Mouse (Mus musculus) right cerebral cortex, adult 2 months (tissue): ENCODE results near the gene Arhgef7.
A peak's percentile ranks its signal among the peaks of the same experiment; 100 is the strongest.

Source experiments
- DNase-seq, 2 experiments: peaks; one replicate each; pipeline ENCODE4 v3.0.0; 2021 to 2022; ENCODE audit warnings: low spot score in 2 of 2

Arhgef7 gene

DNA sequence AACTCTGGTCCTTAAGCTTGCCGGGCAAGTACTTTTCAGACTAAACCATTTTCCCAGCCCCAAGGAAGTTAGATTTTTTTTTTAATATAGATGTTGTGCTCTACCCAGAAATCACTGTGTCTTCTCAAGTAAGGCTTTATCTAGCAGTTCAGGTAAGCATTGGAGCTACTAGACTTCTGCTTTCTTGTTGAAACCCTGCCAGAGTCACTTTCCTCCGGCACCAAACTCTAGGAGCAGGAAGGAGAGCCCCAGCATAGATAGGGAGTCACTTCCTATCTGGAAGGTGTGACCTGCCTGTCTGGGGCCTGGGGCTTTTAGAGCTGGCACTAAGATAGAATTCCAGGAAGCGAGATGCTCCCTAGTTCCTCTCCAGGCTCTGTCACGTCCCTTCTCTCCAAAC lies 10.3 kb upstream of the Arhgef7 start:
- no peak for DNase-seq

DNA sequence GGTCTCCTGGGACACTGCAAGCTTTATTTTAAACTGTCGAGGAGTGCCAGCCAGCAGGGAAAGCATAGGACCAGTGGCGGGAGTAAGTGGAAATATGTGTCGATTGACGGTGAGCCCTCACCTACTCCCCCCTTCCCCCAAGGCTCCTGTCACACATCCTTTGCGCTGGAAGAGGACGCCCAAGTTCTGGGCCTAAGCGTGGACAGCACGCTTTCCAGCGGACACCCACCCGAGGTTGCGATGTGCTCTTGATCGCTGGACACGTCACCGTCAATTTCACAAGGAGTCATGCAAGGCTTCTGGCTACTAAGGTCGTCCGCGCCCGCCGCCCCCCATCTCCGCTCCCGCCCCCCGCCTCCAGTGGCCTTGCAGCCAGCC lies 259 bp upstream of the Arhgef7 start:
- no peak for DNase-seq

DNA sequence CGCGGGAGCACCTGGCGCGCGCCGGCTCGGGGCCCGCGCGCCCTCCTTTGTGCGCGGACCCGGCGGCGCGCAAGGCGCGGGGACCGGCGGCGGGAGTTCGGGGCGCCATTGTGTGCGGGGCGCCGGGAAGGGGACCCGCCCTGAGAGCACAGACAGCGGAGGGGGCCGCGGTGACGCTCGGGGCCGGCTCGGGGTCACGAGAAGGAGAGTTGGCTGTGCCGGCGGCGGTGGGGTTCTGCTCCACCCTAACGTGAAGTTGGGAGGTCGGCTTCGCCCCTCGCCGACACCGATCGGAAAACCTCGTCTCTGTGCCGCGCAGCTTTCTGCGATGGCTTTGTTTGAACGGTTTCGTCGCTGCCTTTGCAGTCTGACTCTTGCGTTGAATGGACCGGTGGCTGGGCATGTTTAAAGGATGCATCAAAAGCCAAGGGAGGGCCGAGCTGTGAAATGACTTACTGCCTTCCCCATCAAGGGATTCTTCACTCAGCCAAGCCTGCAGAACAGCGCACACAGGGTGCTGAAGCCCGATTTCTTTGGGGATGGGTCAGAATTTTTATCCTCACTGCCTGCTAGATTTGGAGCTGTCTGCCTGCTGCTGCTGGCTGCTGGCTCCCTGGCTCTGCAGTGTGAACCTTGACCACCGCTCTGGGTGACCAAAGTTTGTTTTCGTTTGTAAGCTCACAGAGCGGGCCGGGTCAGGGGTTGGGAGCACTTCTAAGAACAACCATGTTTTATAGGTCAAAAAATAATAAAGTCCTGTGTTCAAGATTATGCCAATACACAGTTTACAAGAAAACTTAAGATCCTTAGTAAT lies 1.2 kb downstream of the Arhgef7 start:
- peak; percentile 44 to 50 for DNase-seq

DNA sequence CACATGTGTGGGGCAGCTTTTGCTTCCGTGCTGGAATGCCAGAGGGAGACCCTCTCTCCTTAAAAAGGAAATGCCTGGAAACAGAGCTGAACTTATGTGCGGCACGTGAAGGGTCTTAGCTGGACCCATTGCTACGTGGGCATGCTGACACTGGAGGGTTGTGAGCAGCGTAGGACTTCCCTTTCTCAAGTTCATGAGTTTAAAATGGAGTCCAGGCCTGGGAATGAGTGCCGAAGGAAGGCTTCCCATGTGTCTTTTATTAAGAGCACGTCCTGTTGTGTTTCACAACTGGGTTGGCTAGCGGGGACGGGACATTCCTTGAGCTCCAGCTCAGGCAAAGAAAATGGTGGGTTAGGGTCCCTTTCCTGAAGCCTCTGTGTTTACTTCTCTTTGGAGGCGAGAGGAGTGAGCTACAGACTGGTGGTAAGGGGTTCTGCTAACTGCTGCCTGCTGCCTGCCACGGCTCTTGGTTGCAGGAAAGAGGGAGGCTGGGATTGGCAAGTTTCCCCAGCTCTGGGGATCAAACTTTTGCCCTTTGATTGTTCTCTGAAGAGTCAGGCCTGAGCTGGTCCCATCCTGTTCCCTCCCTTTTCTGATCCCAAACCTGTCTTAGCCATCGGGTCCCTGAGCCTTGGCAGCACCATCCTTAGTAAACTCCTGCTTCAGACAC lies 2.9 kb downstream of the Arhgef7 start:
- no peak for DNase-seq

DNA sequence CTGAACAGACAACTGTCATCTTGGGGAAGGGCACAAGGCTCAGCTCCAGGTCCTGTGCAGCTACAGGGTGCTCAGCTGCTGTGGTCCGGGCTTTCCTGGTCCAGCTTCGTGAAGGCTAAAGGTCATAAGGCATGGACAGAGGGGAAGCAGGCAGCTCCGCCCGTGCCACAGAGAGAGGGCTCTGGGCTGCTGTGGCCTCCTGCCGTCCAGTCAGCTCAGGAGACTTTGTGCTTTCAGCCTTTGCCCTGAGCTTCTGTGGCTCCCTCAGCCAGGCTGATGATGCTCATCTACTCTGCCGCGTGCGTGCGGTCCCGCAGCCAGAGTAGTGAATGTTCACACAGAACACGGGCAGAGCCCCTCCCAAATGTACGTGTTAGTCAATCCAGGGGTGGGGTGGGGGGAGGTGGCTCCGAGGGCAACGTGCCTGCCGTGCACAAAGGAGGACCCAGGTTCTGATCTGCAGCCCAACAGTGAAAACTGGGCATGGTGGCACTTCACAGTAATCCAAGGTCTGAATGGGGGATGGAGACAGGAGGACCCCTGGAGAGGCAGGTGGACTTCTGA lies 8.2 kb downstream of the Arhgef7 start:
- no peak for DNase-seq

DNA sequence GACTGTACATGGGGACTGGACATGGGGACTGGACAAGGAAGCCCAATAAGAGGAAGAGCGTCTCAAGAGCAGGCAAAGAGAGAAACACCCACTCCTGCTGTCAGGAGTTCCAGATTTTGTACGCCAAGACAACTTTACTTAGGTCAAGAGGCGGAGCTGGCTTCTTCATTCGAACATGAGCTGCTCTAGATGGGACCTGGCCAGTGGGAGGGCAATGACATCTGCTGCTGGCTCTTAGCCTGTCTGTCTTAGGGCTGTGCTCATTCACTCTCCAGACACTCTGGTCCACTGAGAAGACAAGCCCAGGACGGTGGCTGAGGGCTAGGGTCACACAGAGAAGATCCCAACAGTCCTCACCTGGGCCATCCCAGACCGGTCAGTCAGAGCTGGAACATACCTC lies 9.6 kb downstream of the Arhgef7 start:
- DNase-seq: no peak

DNA sequence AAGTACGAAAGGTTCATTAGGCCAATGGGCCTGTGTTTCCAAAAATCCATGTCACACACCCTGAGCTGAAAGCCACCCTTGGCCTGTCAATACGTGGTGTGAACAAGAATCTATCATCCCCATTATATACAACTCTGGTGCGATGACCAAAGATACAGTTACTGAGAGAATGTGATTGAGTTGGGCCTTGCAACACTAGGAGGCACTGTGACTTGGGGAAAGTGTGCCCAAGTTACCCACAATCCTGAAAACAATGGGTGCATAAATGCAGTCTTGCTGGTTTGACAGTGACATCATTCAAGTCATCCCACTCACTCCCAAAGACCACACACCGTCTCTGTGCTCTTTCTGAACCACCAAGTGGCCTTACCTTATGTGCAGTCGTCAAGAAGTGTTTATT lies 11.6 kb downstream of the Arhgef7 start:
- no peak for DNase-seq

DNA sequence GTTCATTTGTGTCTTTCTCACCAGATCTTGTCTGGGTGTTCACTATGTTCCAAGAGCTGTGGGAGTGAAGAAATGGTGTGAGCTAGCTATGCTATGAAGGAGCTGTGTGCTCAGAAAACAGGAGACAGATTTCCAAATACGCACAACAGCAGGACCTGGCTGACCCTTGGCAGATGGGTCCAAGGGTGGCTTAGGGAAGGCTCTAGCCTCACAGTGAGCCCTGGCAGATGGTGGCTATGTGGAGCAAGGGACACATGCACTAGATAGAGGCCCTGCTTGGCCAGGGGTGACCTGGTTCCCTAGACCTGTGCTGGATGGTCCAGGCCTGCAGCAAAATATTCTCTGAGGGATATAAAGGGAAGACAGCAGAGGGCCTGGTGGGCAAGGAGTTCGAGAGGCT lies 13.3 kb downstream of the Arhgef7 start:
- DNase-seq: no peak

DNA sequence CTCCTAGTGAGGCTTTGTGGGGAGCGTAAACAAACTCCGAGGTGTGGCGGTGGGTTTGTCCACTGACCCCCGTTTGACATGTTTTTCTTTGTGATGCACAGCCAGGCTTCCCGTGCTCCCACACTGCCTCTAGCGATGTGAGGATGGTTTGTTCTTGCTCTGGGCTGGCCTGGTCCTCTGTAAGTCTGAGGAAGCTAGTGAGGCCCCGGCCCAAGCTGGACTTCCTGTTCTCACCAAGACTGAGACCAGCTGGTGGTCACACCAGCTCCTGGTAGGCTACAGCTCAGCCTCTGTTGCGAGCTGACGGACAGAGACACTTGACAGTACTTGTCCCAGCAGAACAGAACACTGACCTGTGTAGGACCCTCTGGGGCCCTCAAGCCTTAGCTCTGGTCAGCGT lies 16.1 kb downstream of the Arhgef7 start:
- DNase-seq: no peak

DNA sequence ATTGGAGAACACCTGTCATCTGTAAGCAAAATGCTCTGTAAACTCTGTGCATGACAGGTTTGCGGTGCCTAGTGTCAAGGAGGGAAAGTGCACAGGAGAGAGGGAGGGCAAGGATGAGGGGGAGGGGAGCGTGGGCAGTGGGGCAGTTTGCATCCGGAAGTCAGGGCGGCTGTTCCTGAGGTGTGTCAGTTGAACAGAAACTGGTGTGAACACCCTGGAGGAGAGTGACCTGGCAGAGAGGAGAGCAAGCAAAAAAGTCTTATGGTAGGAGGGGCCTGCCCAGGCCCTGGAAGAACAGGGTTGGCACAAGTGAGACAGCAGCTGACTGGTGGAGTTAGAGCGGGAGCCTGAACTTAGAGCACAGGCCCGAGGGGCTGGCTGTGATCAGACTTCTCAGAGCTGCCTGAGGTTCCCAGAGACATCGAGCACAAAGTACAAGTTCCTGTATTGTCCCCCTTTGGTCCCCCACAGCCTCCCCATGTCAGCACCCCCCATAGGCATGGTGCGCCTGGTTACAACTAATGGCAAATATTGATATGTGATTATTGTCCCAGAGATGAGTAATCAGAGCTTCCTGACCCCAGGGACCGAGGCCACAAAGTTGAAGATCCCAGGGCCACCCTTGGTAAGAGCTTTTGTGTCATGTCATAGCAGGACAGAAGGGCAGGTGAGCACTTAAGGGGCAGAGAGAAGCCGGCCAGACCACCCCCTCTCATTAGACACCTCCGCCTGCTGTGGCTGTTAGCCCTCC lies 19.5 kb downstream of the Arhgef7 start:
- DNase-seq: no peak

DNA sequence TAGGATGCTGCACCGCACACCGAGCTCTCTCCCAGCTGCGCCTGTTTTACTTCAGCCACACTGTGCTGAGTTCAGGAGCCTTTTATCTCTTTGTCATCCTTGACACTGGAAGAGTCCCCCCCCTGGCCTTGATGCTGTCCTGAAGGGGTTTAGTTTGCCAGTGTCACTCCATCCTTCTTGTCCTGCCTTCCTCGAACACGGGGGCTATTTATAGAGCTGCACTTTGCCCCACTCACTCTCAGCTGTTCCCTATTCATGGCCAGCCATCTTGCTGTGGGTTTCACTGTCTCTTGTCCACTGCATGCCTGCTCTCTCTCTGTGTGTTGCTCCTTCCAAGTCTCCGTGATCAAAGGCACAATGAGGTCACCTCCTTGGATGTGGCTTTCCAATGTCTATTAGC lies 22.0 kb downstream of the Arhgef7 start:
- no peak for DNase-seq

DNA sequence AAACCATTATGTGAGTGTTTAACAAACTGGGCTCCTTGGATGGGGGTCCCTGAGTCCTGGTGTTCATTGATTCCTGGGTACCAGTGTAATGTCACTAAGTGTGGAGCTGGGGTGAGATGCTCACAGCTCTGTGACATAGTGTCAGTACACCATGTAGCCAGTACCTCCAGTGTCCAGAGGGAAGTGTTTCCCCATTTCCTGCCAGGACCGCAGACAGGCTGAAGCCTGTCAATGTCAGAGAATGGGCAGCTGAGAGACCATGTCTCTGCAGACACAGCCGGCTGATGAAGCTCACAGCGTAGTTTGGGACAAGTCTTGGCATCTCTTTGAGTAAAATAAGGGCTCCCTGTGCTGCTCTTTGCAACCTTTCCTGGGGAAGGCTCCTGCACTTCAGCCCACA lies 24.8 kb downstream of the Arhgef7 start:
- no peak for DNase-seq

DNA sequence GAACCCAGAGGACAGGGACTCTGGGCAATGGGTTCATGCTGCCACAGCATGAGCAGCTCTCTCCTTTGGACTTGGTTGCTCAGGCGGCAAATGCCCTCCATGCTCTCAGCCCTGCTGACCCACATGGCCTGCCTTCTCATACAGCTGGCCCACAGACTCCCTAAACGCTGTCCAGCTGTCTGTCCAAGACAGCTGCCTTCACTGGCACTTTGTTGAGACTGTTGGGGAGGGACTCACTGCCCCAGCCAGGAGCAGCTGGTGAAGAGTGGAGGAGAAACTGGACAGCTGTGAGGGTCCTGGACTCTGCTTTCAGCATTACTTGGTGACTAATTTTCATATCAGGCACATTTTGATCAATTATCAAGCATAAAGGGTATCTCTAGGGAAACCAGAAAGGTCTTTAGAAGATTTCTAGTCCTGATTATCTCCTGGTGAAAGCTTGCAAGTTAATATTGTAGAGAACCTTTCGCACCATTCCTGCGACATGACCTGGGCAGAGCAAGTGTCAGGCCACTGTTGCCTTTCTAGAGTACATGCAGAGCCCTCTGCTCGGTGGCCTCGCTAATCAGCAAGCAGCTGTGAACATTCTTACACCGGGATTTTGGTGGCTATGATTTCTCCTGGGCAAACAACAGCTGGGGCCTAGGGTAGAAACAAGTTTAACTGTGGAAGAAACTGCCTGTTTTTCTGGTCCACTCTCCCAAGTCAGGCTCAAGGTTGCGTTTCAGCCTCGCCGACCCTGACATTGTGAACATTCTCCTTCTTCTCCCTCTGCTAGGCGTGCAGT lies 25.8 kb downstream of the Arhgef7 start:
- no peak for DNase-seq

DNA sequence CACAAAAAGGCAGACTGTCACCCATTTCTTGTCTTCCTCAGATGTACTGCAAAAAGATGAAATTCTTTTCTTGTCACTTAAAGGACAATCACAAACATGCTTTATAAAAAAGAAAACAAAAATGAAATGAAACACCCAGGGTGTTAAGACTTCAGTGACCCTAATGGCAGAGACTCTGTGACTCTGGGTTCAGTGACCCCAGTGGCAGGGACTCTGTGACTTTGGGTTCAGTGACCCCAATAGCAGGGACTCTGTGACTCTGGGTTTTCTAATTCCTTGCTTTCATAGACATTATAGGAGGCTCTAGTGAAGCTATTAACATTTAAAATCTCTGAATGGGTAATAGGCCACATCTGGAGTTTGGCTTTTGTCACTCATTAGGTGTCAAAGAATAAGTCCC lies 27.2 kb downstream of the Arhgef7 start:
- no peak for DNase-seq

DNA sequence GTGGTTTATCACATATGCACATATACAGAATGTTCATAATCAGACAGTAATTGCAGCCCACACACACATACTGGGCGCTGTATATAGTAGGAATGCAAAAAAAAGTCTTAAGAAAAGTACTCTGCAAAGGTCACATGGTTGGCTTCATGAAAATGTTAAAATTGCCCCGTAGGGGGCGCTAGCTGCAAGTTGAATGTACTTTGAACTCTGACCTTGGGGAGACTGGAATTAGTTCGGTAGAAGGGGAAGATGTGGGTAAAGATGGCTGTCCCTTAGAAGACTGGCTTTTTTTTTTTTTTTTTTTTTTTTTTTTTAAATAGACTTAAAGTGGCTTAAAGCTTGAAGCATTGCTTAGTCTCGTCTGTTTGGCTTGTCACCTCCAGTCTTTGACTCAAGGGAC lies 28.4 kb downstream of the Arhgef7 start:
- DNase-seq: peak; percentile 69 to 70

DNA sequence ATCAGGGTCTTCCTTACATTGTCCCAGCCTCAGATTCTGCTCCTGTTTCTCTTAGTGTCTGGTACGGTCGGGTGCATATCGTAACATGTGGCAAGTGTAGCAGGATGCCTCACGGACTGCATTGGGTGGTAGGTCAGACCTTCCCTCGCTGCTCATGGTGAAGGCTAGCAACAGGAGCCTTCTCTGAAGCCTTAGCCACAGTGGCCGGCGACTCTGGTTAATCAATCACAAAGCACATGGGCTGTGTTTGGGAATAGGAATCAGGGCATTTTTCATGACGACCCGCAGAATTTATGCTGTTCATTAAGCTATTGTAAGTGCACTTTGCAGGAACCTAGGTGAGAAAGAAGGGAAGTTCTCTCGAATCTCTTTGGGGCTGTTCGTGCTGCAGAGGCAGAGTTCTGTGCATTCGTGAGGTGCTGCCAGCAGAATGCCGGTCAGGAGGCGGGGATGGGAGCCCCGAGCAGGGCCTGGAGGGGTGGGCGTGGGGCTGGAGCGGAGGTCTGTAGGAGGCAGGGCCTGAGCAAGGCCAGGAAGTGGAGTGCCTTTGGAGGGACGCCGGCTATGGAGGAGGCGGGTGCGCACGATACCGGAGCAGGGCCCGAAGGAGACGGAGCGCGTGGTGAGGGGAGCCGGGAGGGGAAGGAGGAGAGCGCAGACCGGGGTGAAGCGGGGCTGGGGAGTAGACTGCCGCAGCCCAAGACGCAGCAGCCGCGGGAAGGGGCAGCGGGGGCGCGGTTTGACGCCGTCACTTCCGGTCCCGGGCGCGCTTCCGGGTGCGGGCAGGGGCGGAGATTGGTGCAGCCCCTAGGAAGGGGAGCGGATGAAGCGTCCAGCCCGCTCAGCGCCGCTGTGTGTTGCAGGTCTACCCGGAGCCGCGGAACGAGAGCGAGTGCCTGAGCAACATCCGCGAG lies 30.3 kb downstream of the Arhgef7 start:
- DNase-seq: peak; percentile 88 to 89

DNA sequence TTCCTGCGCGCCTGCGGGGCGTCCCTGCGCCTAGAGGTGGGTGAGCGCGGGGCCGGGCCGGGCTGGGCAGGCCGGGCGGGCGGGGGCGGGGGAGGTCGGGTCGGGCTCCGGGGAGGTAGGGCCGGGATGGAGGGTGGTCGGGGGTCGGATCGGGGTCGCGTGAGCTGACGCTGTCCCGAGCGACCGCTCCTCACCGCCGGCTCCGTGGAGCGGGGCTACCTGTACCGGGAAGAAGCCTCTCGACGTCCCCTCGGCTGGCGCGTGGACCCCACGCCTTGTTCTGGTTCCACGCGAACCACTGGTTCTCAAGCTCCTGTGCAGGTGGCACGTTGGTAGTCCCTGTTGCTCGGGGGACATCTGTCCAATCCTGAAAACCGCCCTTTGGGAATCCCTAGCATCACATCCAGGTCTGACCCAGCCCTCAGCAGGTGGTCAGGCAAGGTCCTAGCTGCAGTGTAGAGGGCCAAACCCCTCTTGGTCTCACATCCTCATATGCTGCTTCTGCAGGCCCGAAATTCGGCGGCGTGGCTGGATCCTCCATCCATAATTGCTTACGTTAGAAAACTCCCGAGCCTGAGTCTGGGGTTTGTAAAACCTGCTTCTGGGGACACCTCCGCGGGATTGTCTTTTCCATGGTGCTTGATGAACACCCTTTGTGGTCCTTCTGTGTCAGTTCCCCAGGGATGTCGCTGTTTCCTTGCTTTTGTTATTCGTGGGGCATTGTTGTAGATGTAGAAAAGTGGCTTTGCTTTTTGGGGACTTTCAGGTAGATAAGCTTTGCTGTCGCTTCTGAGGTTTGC lies 31.2 kb downstream of the Arhgef7 start:
- peak in 1 of 2 experiments; percentile 36 for DNase-seq

DNA sequence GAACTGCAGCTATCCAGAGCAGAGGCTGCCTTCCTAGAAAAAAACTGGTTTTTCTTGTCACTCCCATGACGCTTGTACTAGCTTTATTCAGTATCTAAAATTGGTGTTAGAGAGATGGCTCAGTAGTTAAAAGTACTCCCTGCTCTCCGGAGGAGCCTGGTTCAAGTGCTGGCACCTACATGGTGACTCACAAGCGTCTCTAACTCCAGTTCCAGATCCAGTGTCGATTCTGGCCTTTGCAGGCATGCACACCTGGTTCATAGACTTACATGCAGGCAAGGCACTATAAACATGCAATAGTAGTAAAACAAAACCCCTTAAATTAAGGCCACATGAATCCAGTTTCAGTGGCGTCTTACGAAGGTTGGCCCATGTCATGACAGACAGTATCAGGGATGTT lies 34.0 kb downstream of the Arhgef7 start:
- no peak for DNase-seq

DNA sequence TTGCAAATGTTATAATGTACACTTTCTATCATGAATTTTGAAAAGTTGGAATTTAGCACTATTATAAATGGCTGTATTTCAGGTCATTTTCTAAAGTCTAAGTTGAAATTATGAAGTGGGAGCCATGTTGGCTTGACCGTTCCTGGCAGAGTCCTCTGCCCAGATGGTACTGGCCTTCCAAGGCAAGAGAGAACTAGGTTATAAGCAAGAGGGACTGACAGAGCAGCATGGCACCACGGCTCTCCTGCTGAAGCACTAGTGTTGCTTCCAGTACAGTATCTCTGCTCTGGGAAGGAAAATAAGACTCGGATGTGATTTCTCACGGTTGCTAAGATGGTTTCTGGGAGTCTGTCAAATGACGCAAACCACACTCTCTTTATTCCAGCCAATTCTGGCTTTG lies 34.5 kb downstream of the Arhgef7 start:
- no peak for DNase-seq

DNA sequence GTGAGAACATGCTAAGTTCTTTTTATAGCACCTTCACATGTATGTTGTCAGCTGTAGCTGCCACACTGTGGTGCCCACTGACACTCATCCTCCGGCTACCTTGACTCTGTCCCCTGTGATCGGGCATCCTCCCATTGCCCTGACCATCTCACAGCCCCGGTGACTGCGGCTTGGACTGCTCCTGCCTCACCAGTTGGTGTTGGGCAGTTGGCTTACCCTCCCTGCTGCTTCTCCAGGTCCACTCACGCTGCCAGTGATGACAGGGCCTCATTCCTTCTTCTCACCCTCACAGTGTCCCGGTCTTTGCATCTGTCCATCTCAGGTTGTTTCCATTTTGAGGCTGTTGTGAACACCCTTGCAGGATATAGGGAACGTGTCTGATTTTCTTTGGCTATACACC lies 35.3 kb downstream of the Arhgef7 start:
- DNase-seq: no peak
